Mouse (Mus musculus): Measurements from ENCODE around the gene Exoc6b.

The Exoc6b gene

DNA sequence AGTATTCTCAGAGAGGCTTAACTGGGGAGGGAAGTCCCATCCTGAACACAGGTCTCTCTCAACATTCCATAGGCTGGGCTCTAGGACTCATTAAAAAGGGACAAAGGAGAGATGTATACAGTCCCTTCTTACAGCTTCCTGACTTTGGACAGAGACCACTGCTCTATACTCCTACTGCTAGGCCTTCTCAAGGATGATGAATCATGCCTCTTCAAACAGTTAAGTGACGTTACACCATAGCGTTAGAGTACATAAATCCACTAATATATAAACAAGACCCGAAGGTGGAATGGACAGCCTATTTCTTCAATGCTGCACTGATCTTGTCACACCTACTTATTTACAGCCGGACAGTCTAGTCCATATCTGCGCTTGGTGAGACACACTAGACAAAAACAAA, 369.7 kb downstream of the Exoc6b start:
- DNase-seq = peak; percentile 40

GRCm38 (mm10) chr6:84698288-84698673, 371.0 kb downstream of the Exoc6b start:
- DNase-seq = no peak

GRCm38 (mm10) chr6:84697474-84698287, 371.6 kb downstream of the Exoc6b start:
- peak; percentile 97 for DNase-seq

DNA sequence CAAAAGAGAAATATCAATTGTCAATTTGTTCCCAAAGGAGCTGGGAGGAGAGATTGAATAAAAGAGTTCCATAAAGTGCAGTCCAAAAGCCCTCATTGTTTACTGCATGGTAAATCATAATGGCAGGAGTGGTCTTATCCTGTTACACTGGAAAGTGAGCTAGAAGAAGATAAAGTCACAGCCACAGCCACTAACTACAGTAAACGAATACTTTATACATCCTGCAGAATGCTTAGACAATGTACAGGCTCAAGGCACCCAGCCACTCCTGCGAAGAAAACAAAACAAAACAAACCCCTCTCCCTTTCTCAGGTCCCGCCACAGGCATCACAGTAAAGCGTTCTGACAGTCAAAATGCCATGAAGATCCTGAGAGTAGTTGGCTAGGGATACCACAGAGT, 375.5 kb downstream of the Exoc6b start:
- peak; percentile 53 for DNase-seq

DNA sequence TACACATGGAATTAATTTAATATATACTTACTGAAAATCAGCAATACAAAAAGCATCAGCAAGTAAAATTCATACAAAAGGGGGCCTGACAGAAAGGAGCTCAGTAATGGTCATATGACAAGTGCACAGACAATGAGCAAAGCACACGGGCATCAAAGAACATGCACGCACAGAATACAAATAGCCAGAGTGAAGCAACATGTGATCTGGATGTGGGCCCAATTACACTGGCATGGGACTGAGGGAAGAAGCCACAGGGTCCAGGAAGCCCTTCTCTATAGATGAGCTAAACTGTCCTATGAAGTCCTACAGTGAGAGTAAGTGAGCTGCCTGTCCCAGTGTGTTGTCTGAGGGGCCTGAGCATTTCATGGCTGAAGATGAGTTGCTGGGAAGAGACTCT, 376.1 kb downstream of the Exoc6b start:
- DNase-seq = no peak

- DNase-seq = peak; percentile 41
Measured at GRCm38 (mm10) chr6:84691907-84692306, 377.4 kb downstream of the Exoc6b start.

- DNase-seq = peak; percentile 53
Measured at GRCm38 (mm10) chr6:84677770-84678169, 391.5 kb downstream of the Exoc6b start.

DNA sequence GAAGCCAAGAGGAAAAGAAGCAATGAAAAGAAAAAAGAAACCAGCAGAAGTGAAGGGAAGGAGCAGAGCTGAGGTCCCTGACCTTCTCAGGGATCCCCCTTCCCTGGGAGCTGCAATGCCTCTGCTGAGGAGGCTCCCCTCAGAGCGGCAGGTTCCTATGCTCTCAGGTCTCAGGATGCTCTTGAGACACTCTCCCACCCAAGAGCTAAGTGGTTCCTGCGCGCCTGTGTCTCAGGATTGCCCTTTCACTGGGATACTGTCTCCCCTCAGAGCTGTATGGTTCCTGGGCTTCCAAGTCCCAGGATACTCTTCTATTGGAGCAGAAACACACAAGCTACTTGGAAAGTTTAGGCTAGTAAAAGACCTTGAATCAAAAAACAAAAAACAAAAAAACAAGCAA, 394.4 kb downstream of the Exoc6b start:
- DNase-seq = peak; percentile 67

- DNase-seq = peak; percentile 66
Measured at GRCm38 (mm10) chr6:84674136-84674535, 395.2 kb downstream of the Exoc6b start.

- DNase-seq = peak; percentile 72
Measured at GRCm38 (mm10) chr6:84661451-84662112, 407.7 kb downstream of the Exoc6b start.

DNA sequence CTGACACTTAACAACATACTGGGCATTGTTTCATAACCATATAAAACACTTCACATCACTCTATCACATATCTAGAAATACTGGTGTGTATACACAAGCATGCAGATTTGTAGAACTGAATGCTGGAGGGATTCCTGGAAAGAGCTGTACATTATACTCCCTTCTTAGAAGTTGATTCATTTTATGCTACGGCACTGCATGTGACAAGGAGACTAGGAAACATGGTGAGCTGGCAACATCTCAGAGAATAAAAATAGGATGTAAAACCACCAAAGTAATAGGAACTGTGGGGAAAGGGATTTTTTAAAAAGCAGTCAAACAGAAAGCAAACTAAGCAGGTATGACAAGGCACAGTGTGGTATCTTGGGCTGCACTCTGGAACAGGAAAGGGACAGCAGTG, 408.3 kb downstream of the Exoc6b start:
- no peak for DNase-seq

GRCm38 (mm10) chr6:84657091-84657490, 412.2 kb downstream of the Exoc6b start:
- peak; percentile 55 for DNase-seq

DNA sequence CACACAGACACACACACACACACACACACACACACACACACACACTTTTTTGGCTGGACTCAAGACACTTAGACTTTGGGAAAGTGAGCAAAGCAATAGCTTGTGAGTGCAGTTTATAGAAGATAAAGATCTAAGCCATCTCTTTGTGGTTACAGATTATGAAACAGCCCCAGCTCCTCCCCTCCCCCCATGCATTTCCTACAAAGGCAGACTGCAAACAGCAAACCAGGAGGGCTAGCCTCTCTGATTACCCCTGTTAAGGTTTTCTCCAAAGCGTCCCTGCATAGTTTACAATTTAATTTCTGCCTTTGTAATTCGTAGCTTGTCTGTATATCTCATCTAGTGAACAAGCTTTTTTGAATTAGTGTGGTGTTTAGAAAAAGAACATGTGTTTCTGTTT, 412.6 kb downstream of the Exoc6b start:
- DNase-seq = peak; percentile 54

DNA sequence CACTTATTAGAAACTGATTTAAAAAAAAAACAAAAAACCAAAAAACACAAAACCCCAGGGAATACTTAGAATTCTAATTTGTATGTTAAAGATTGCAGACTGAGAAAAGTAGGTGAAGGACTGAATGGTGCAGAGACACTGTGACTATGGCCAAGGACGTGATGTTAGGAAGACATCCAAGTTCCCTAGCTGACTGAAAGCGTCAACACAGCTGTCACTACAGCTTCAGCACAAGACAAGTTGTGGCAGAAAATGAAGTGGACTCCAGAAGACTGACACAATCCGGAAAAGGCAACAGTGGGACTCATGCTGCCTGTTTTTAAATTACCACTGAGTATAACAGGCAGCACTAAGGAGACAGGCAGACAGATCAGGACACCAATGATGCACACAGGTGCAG, 417.4 kb downstream of the Exoc6b start:
- DNase-seq = peak; percentile 25

DNA sequence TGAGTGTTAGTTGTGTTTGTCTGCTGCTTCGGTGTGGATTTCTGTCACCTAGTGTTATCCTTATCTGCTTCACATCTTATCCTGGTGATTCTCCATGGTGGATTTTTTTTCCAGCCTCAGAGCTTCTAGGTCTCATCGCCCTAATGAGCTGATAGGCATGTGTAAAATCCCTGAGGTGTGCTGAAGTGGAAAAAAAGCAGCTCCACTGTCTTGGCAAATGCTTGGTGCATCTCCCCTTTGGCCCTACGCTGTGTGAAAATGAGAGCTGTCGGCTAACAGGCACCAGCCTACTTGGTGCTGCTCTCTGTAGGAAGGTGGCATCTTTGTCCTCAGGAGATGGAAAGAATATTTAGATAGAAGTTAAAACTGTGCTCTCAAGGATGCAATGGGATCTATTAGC, 422.1 kb downstream of the Exoc6b start:
- DNase-seq = peak; percentile 41

DNA sequence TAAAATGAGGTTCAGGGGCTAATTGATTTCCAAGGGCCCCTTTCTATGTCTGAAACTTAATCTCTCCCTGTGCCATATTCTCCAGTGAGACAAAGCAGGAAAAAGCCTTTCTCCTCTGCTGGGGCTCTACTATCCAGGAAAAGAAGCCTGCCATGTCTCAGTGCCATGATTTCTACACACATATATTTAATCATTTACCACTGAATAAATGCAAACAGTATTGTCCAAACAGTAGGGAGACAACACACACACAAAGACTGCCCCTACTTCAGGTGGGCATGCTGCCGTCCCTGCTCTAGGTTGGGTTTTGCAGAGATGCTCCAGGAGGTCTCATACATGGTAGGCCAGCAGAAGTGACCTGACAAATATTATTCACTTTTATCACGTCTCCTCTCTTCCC, 422.6 kb downstream of the Exoc6b start:
- no peak for DNase-seq

- DNase-seq = no peak
Measured at GRCm38 (mm10) chr6:84641062-84641431, 428.3 kb downstream of the Exoc6b start.

- DNase-seq = peak; percentile 97
Measured at GRCm38 (mm10) chr6:84640324-84641061, 428.8 kb downstream of the Exoc6b start.

GRCm38 (mm10) chr6:84638206-84638605, 431.1 kb downstream of the Exoc6b start:
- DNase-seq = peak; percentile 98

- peak; percentile 94 for DNase-seq
Measured at GRCm38 (mm10) chr6:84631588-84631987, 437.7 kb downstream of the Exoc6b start.

- DNase-seq = peak; percentile 93
Measured at GRCm38 (mm10) chr6:84630276-84630675, 439.0 kb downstream of the Exoc6b start.

- DNase-seq = peak; percentile 52
Measured at GRCm38 (mm10) chr6:84628831-84629230, 440.5 kb downstream of the Exoc6b start.

- DNase-seq = no peak
Measured at GRCm38 (mm10) chr6:84626398-84626797, 442.9 kb downstream of the Exoc6b start.

DNA sequence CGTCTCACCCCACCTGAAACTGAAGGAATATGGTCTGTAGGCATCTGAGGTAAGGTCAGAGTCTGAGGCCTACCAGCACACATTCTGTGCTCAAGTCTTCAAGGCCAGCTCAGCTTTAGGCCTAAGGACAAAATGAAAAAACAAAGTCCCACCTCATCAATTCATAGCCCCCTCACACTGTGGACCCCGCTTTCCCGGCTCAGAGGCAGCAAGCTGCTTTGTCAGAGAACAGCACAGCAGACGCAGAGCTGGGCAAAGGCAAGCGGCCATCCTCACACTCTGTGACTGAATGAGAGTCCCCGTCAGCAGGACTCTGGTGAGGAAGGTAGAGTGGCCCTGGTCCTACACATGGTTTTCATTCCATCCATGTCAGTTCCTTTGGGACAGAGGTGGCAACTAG, 450.1 kb downstream of the Exoc6b start:
- DNase-seq = peak; percentile 79

Measured in heart, adult 11 months (tissue).